Mouse (Mus musculus) midbrain, embryonic 13.5 days (tissue): Measurements from ENCODE around the gene Gsdme. TPM values are rescaled to one million over a fixed set of nuclear protein-coding genes. Genes with fewer than 3 reads are reported as not detected.
A peak's percentile ranks its signal among the peaks of the same experiment; 100 is the strongest.

Experiments
- ATAC-seq: fragments of 200-750 bp; cut with Nextera tagmentation; 2 replicates; pipeline ENCODE4 v1.8.0; 2017; ENCODE audit warnings: mild to moderate bottlenecking, moderate TSS enrichment, moderate library complexity
- H3K27ac ChIP-seq: fragments of 300-500 bp; sonication (generic); 2 replicates; pipeline ENCODE4 v1.5.1; 2015; ENCODE audit warnings: inconsistent platforms, mild to moderate bottlenecking, moderate library complexity
- H3K27me3 ChIP-seq: fragments of 300-500 bp; sonication (generic); 2 replicates; pipeline ENCODE4 v1.6.1; 2015; ENCODE audit warnings: mild to moderate bottlenecking, inconsistent platforms
- H3K36me3 ChIP-seq: fragments of 300-500 bp; sonication (generic); 2 replicates; pipeline ENCODE4 v1.6.1; 2015; ENCODE audit warnings: mild to moderate bottlenecking, inconsistent platforms
- H3K4me1 ChIP-seq: fragments of 300-500 bp; sonication (generic); replicated peaks from 2 replicates; pipeline ENCODE4 v1.6.1; 2015; ENCODE audit warnings: inconsistent platforms
- H3K4me2 ChIP-seq: fragments of 300-500 bp; sonication (generic); replicated peaks from 2 replicates; pipeline ENCODE4 v1.6.1; 2015; ENCODE audit warnings: moderate library complexity, mild to moderate bottlenecking, inconsistent platforms
- H3K4me3 ChIP-seq: fragments of 300-500 bp; sonication (generic); replicated peaks from 2 replicates; pipeline ENCODE4 v1.5.1; 2015; ENCODE audit warnings: mild to moderate bottlenecking, inconsistent platforms
- H3K9ac ChIP-seq: fragments of 300-500 bp; sonication (generic); replicated peaks from 2 replicates; pipeline ENCODE4 v1.6.1; 2015; ENCODE audit warnings: mild to moderate bottlenecking, inconsistent platforms
- H3K9me3 ChIP-seq: fragments of 300-500 bp; sonication (generic); 2 replicates; pipeline ENCODE4 v1.6.1; 2016; ENCODE audit warnings: mild to moderate bottlenecking, inconsistent platforms
- WGBS: fragments of 180-500 bp; shearing (Covaris S2); methylation state at CpG from one replicate; pipeline ENCODE4 v1.1.7; 2015; 5-methylcytosine and 5-hydroxymethylcytosine counted together
- polyA plus RNA-seq: library from polyadenylated mRNA; unstranded; fragments of >200 nt; fragmentation: Nextera tagmentation; extraction: Ambion mirVana; gene quantifications from 2 replicates; pipeline ENCODE4 v1.2.1, GENCODE M21; 2015

The Gsdme gene
- 64.9 and 71.6 TPM in 2 replicates for polyA plus RNA-seq

- no peak within 1 kb of the TSS for H3K9ac ChIP-seq
- 90% methylated on average over 6 of the region's 6 CpGs for WGBS
Measured at GRCm38 (mm10) chr6:50263670-50264069, at the start of gene Gsdme. Gene Gsdme (minus strand): TSS chr6:50263862.

DNA sequence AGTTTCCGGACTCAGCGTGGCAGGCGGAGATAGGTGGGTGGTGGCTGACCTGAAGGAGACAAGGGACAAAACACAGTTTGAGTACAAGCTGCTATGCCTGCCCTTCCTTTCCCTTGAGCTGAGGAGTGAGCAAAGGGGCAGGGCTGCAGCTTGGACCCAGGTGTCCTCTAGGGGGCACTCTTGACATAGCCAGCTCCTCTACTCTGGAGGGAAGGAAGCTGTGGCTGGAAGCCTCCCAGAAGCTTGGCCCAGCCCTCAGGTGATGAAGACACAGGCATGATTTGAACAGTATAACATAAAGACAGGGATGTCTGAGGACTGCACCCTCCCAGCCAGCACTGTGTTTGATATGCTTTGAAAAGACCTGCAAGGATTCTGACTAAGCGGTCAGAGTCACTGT, 49.0 kb upstream of the Gsdme start:
- no peak overlapping the region for H3K4me3 ChIP-seq
- WGBS = 44% methylated on average over 4 of the region's 4 CpGs
- H3K9ac ChIP-seq = no peak overlapping the region

More at GRCm38 (mm10) chr6:50263670-50264069, at the start of gene Gsdme:
- H3K9me3 ChIP-seq = no peaks in the 10 kb centered on the region
- no peaks in the 10 kb centered on the region for H3K27me3 ChIP-seq
- H3K36me3 ChIP-seq = no peaks in the 10 kb centered on the region
- ATAC-seq = no peak
- H3K4me2 ChIP-seq = no peak within 1 kb of the TSS
- H3K4me1 ChIP-seq = peaks cover 24% of the 10 kb centered on the region
- H3K27ac ChIP-seq = no peak within 1 kb of the TSS
- no peak within 1 kb of the TSS for H3K4me3 ChIP-seq

GRCm38 (mm10) chr6:50309019-50309418, 45.4 kb upstream of the Gsdme start:
- Histone ChIP-seq H3K4me1 (no peaks in the 10 kb centered on the region), H3K36me3 (no peaks in the 10 kb centered on the region), H3K9me3 (no peaks in the 10 kb centered on the region), H3K4me2 (no peak overlapping the region), H3K27ac (no peak overlapping the region), H3K4me3 (no peak overlapping the region), H3K27me3 (no peaks in the 10 kb centered on the region), H3K9ac (no peak overlapping the region)
- no peak; the same call in 1 of the 2 replicates for ATAC-seq
- WGBS = 49% methylated on average over 6 of the region's 6 CpGs

More for the DNA sequence above, 49.0 kb upstream of the Gsdme start:
- H3K27ac ChIP-seq = no peak overlapping the region
- no peak overlapping the region for H3K4me2 ChIP-seq
- no peaks in the 10 kb centered on the region for H3K36me3 ChIP-seq
- H3K9me3 ChIP-seq = no peaks in the 10 kb centered on the region
- peak; percentile 88 for ATAC-seq
- H3K27me3 ChIP-seq = no peaks in the 10 kb centered on the region
- peaks cover 4% of the 10 kb centered on the region for H3K4me1 ChIP-seq

DNA sequence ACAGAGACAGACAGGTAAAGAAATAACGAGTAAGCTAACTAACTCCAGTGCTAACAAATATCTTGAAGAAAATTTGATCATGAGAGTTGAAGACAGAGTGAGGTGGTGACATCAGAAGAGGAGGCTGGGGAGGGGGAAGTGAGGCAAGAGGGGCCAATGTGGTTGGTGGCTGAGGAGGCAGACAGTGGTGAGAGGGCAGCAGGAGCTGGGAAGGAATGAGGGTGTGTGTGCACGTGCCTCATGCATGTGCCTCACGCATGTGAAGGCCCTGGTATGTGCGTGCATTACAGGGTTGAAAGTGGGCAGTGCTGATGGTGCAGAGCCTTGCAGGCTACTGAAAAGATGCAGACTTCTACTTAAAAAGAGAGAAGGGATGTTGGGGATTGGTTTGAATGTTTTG, 43.0 kb upstream of the Gsdme start:
- Histone ChIP-seq H3K4me1 (peaks cover 2% of the 10 kb centered on the region; the same call in 1 of the 2 replicates), H3K9ac (no peak overlapping the region), H3K4me2 (no peak overlapping the region), H3K9me3 (no peaks in the 10 kb centered on the region), H3K36me3 (no peaks in the 10 kb centered on the region), H3K27me3 (no peaks in the 10 kb centered on the region), H3K4me3 (no peak overlapping the region), H3K27ac (no peak overlapping the region)
- WGBS = 85% methylated on average over 4 of the region's 4 CpGs
- no peak for ATAC-seq

DNA sequence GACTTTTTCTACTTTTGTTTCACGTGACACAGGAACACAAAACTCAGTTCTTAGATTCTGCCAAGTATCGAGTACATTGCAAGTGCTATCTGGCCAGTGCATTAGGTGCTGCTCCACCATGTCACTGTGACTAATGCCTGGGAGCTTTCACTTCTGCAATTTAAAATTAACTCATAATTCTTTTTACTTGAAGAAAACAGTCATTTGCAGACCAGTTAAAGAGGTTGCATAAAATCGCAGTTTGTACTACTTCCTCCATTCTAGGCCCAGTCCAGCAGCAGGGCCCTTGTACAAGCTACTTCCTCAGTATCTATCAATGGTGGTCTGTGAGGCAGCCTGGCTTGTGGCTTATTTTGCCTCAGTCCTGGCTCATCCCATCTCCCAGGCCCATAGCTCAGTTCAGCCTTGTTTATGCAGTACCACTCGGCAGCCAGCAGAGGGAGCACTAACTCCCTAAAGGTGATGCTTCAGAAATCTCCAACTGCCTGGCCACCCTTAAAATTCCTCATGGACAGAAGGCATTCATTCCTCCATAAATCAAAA, 41.4 kb upstream of the Gsdme start:
- H3K9ac ChIP-seq = no peak overlapping the region
- H3K4me3 ChIP-seq = no peak overlapping the region
- no peaks in the 10 kb centered on the region for H3K27me3 ChIP-seq
- no peak overlapping the region for H3K4me2 ChIP-seq
- 67% methylated on average over 4 of the region's 4 CpGs for WGBS
- H3K36me3 ChIP-seq = no peaks in the 10 kb centered on the region
- peaks cover 8% of the 10 kb centered on the region; the same call in 1 of the 2 replicates for H3K4me1 ChIP-seq
- peak; percentile 43; the same call in 1 of the 2 replicates for ATAC-seq
- H3K27ac ChIP-seq = no peak overlapping the region
- no peaks in the 10 kb centered on the region for H3K9me3 ChIP-seq

DNA sequence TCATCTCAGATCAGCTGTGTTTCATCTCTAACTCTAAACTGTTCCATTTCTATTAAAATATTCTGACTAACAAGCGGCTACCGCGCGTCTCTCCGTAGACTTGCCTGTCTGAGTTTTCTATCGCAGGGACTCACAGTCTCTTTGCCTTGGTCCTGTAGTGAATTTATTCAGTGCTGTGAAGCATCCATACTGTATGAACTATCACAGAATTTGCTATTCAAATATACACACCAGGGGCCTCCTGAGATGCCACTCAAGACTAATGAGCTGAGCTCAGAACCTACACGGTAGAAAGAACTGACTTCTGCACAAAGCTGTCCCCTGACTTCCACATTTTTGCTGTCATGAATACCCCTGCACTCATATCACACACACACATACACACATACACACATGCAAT, 37.5 kb upstream of the Gsdme start:
- H3K27me3 ChIP-seq = no peaks in the 10 kb centered on the region
- H3K4me1 ChIP-seq = peaks cover 8% of the 10 kb centered on the region; the same call in 1 of the 2 replicates
- no peak overlapping the region for H3K4me2 ChIP-seq
- H3K27ac ChIP-seq = 0 out of 2 replicates have a peak overlapping the region, but pooled peaks have one; percentile 30
- no peak overlapping the region for H3K4me3 ChIP-seq
- H3K36me3 ChIP-seq = no peaks in the 10 kb centered on the region
- H3K9me3 ChIP-seq = no peaks in the 10 kb centered on the region
- no peak overlapping the region for H3K9ac ChIP-seq
- peak; percentile 80 for ATAC-seq
- WGBS = 54% methylated on average over 7 of the region's 7 CpGs

- H3K4me2 ChIP-seq = no peak overlapping the region
- ATAC-seq = peak; percentile 19; the same call in 1 of the 2 replicates
- 37% methylated on average over 6 of the region's 6 CpGs for WGBS
Measured at GRCm38 (mm10) chr6:50300622-50301021, 37.0 kb upstream of the Gsdme start.

DNA sequence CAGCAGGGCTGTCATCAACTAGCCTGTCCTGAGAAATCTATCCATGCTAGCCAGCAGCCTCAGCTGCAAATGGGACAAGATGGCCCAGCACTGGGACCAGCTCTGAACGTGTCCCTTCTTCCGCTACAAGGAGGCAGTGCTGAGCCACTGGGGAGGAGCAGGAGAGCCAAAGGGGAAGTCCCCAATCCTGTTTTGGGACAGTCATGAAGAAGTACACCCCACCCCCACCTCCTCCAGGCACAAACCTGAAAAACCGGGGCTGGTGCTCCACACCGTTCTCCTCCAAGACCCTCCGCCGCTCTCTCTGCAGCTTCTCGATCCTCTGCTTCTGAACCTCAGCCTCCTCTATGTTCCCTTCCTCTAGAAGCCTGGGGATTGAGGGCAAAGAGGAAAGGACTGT, 35.4 kb upstream of the Gsdme start:
- WGBS = 88% methylated on average over 7 of the region's 7 CpGs
- Histone ChIP-seq H3K9ac (no peak overlapping the region), H3K4me3 (no peak overlapping the region), H3K27me3 (no peaks in the 10 kb centered on the region), H3K36me3 (no peaks in the 10 kb centered on the region), H3K4me2 (no peak overlapping the region), H3K9me3 (no peaks in the 10 kb centered on the region), H3K4me1 (peaks cover 8% of the 10 kb centered on the region; the same call in 1 of the 2 replicates), H3K27ac (no peak overlapping the region)
- no peak for ATAC-seq

More at GRCm38 (mm10) chr6:50300622-50301021, 37.0 kb upstream of the Gsdme start:
- H3K36me3 ChIP-seq = no peaks in the 10 kb centered on the region
- H3K4me1 ChIP-seq = peaks cover 8% of the 10 kb centered on the region; the same call in 1 of the 2 replicates
- H3K9ac ChIP-seq = no peak overlapping the region
- H3K27ac ChIP-seq = 0 out of 2 replicates have a peak overlapping the region, but pooled peaks have one; percentile 30
- no peak overlapping the region for H3K4me3 ChIP-seq
- H3K27me3 ChIP-seq = no peaks in the 10 kb centered on the region
- H3K9me3 ChIP-seq = no peaks in the 10 kb centered on the region

GRCm38 (mm10) chr6:50297671-50298070, 34.0 kb upstream of the Gsdme start:
- H3K4me3 ChIP-seq = no peak overlapping the region
- H3K4me1 ChIP-seq = peaks cover 8% of the 10 kb centered on the region; the same call in 1 of the 2 replicates
- WGBS = 91% methylated on average over 9 of the region's 9 CpGs
- H3K9me3 ChIP-seq = no peaks in the 10 kb centered on the region
- no peak overlapping the region for H3K9ac ChIP-seq
- no peaks in the 10 kb centered on the region for H3K27me3 ChIP-seq
- ATAC-seq = no peak
- H3K36me3 ChIP-seq = no peaks in the 10 kb centered on the region
- H3K27ac ChIP-seq = no peak overlapping the region
- no peak overlapping the region for H3K4me2 ChIP-seq

GRCm38 (mm10) chr6:50295136-50295535, 31.5 kb upstream of the Gsdme start:
- H3K9ac ChIP-seq = no peak overlapping the region
- 64% methylated on average over 10 of the region's 10 CpGs for WGBS
- no peak for ATAC-seq
- no peaks in the 10 kb centered on the region for H3K9me3 ChIP-seq
- no peaks in the 10 kb centered on the region for H3K36me3 ChIP-seq
- H3K4me2 ChIP-seq = no peak overlapping the region
- no peak overlapping the region for H3K4me3 ChIP-seq
- no peak overlapping the region for H3K27ac ChIP-seq
- no peaks in the 10 kb centered on the region for H3K4me1 ChIP-seq
- H3K27me3 ChIP-seq = no peaks in the 10 kb centered on the region

DNA sequence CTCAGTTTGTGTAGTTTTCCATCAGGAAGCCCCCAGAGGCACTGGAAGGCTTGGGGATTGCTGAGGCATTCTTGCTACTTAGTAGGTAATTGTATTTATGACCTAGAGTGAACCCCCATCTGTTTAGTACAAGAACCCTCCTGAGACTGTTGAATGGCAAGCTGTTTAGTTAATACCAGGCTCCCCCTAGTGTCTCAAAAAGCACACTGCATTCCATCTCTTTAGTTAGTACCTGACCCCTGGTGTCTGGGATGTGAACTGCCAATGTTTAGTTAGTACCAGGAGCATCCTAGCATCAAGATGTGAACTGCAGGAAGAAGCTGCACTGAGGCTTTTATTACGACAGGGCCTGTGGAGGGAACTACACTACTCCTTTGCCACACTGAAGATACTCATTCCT, 30.5 kb upstream of the Gsdme start:
- H3K4me3 ChIP-seq = no peak overlapping the region
- H3K36me3 ChIP-seq = no peaks in the 10 kb centered on the region
- H3K27me3 ChIP-seq = no peaks in the 10 kb centered on the region
- H3K9ac ChIP-seq = no peak overlapping the region
- H3K27ac ChIP-seq = no peak overlapping the region
- H3K4me1 ChIP-seq = no peaks in the 10 kb centered on the region
- 44% methylated on average over 1 of the region's 1 CpGs for WGBS
- no peak overlapping the region for H3K4me2 ChIP-seq
- H3K9me3 ChIP-seq = no peaks in the 10 kb centered on the region
- peak; percentile 67 for ATAC-seq

DNA sequence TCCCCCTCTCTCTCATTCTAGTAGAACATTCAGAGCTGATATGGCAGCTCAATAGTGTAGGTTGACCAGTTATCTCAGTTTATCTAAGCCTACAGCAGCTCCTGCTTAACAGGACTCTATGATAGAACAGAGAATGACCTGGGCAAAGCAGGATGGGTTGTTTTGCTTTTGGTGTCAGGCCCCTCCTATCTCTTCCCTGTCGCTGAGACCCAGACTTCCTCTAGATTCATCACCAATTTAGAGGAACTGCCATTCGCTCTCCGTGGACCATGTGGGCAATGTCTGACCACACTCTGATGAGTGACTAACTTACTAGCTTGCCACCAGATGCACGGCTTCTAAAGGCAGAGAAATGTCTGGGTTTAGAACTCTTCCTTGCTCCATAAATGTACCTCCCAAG, 28.0 kb upstream of the Gsdme start:
- H3K27ac ChIP-seq = no peak overlapping the region
- no peaks in the 10 kb centered on the region for H3K4me1 ChIP-seq
- no peak overlapping the region for H3K4me2 ChIP-seq
- H3K9ac ChIP-seq = no peak overlapping the region
- no peak overlapping the region for H3K4me3 ChIP-seq
- no peaks in the 10 kb centered on the region for H3K9me3 ChIP-seq
- WGBS = 91% methylated on average over 4 of the region's 4 CpGs
- no peak for ATAC-seq
- no peaks in the 10 kb centered on the region for H3K27me3 ChIP-seq
- H3K36me3 ChIP-seq = no peaks in the 10 kb centered on the region

DNA sequence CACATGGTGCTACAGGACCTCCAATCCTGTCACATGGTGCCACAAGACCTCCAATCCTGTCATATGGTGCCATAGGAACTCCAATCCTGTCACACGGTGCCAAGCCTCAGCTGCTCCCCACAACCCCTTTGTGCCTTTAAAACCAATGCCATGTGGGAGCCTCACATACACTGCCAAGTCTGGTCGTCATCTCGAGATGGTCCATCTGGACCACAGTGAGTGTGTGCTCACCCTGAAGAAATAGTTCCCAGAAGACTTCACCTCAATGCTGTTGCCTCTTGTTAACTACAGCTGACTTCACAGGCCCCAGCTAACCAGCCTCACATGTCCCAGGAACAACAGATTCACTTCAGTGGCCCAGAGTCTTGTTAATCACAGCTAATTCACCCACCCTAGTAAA, 23.2 kb upstream of the Gsdme start:
- H3K27ac ChIP-seq = no peak overlapping the region
- H3K27me3 ChIP-seq = no peaks in the 10 kb centered on the region
- 95% methylated on average over 3 of the region's 3 CpGs for WGBS
- no peak overlapping the region for H3K9ac ChIP-seq
- no peaks in the 10 kb centered on the region for H3K36me3 ChIP-seq
- no peak overlapping the region for H3K4me2 ChIP-seq
- ATAC-seq = no peak
- no peaks in the 10 kb centered on the region for H3K9me3 ChIP-seq
- no peak overlapping the region for H3K4me3 ChIP-seq
- H3K4me1 ChIP-seq = no peaks in the 10 kb centered on the region
